ENCODE assay signal across 16 mouse cellular contexts in genomic region chr17:42480173-42480991, GRCm38 (mm10).
DNase-seq lines count a peak whose midpoint lies in the region; TF ChIP-seq lines count a peak whose summit lies in the region.
"Had no signal": no experiment of that assay in that cellular context is flagged by ENCODE, and none has a peak within 500 bp of the region (broad histone marks: within the 10 kb centered on the region; RNA-seq: fewer than 3 reads in every experiment).

No protein-coding gene starts in this region.

- no peaks in the 10 kb centered on the region for H3K27me3 ChIP-seq in kidney, adult 2 months (replicated peaks; ENCODE audit: control insufficient read depth, insufficient read depth, low read length)
- H3K27me3 ChIP-seq: neural tube, embryonic 13.5 days had no signal

- H3K27ac ChIP-seq in kidney, adult 2 months (ENCODE audit: insufficient read depth, low read depth, low read length): no peak overlapping the region
- peak overlapping the region; percentile 40; the same call in 1 of the 2 replicates for H3K27ac ChIP-seq in embryonic fibroblast, embryonic 13.5 days (ENCODE audit: insufficient read depth, low read length)
- H3K27ac ChIP-seq: liver, embryonic 14.5 days; neural tube, embryonic 13.5 days had no signal

- 36% methylated on average over 5 of the region's 5 CpGs for WGBS in kidney, adult 2 months

- DNase-seq in adrenal gland, adult 2 months: peak; percentile 8
- DNase-seq in adrenal gland, postnatal 4 days (ENCODE audit: low spot score in 2 of 2): no peak
- DNase-seq in kidney, adult 2 months: peak; percentile 19
- DNase-seq in kidney, postnatal 10 days: no peak
- DNase-seq in 3134 (ENCODE audit: extremely low read depth, insufficient read length, low spot score): peak; percentile 73
- DNase-seq in ovary, postnatal 14 days (ENCODE audit: low spot score): no peak
- no peak for DNase-seq in yolk sac, embryonic 10.5 days (ENCODE audit: low spot score)
- DNase-seq: embryo, embryonic 11 days; forebrain, postnatal 0 days; gastrocnemius, postnatal 14 days; heart, postnatal 36 days; lung, postnatal 10 days had no signal

- TF ChIP-seq POLR2A in kidney, adult 2 months (IDR thresholded peaks at IDR 0.05; ENCODE audit: low read depth, low read length): no peak
- no peak for TF ChIP-seq POLR2A in embryonic fibroblast, embryonic 13.5 days (IDR thresholded peaks at IDR 0.05; ENCODE audit: low read depth, low read length)

- no peak overlapping the region for H3K4me3 ChIP-seq in kidney, adult 2 months (ENCODE audit: insufficient read depth, low read depth, low read length)
- H3K4me3 ChIP-seq in embryonic fibroblast, embryonic 13.5 days (ENCODE audit: insufficient read depth, low read length): no peak overlapping the region
- H3K4me3 ChIP-seq: erythroblast, embryonic 14.5 days; neural tube, embryonic 13.5 days had no signal

- H3K4me1 ChIP-seq in kidney, adult 2 months (ENCODE audit: control insufficient read depth, insufficient read depth, low read length): no peaks in the 10 kb centered on the region
- H3K4me1 ChIP-seq in embryonic fibroblast, embryonic 13.5 days (ENCODE audit: control insufficient read depth, insufficient read depth, low read length): peaks cover 3% of the 10 kb centered on the region; the same call in 1 of the 2 replicates
- H3K4me1 ChIP-seq: neural tube, embryonic 13.5 days had no signal

- TF ChIP-seq CTCF in kidney, adult 2 months (conservative IDR thresholded peaks at IDR 0.05; ENCODE audit: insufficient read depth, insufficient read length, low read depth, low read length): no peak
- TF ChIP-seq CTCF in embryonic fibroblast, embryonic 13.5 days (IDR thresholded peaks at IDR 0.05; ENCODE audit: borderline replicate concordance, insufficient read depth, low read length): no peak

- no peaks in the 10 kb centered on the region for H3K36me3 ChIP-seq in kidney, adult 2 months (ENCODE audit: control insufficient read depth, insufficient read depth, low read length)
- H3K36me3 ChIP-seq: neural tube, embryonic 13.5 days had no signal

Comparison
In these comparisons a context has a peak if more than half of its experiments do, and no peak if none do; other contexts are left out.
1. DNase-seq: peak in adrenal gland, adult 2 months (single experiment), kidney, adult 2 months (single experiment) and 3134 (single experiment); none in adrenal gland, postnatal 4 days (0 of 2), kidney, postnatal 10 days (single experiment), ovary, postnatal 14 days (single experiment) and yolk sac, embryonic 10.5 days (single experiment).